ENCODE assay signal across 8 mouse cellular contexts in genomic region chr10:77510225-77510982, GRCm38 (mm10). TPM values are rescaled to one million over a fixed set of nuclear protein-coding genes. Genes with fewer than 3 reads are reported as not detected.
A peak's percentile ranks its signal among the peaks of the same experiment; 100 is the strongest.
DNase-seq lines count a peak whose midpoint lies in the region; ATAC-seq and TF ChIP-seq lines count a peak whose summit lies in the region.

No protein-coding gene starts in this region.

- no peaks in the 10 kb centered on the region for H3K9me3 ChIP-seq in hindbrain, postnatal 0 days (ENCODE audit: low read length)
- no peaks in the 10 kb centered on the region for H3K9me3 ChIP-seq in hindbrain, embryonic 14.5 days (ENCODE audit: control insufficient read depth, low read length)
- H3K9me3 ChIP-seq in neural tube, embryonic 15.5 days (replicated peaks): no peaks in the 10 kb centered on the region

- H3K36me3 ChIP-seq in hindbrain, postnatal 0 days (ENCODE audit: insufficient read depth, low read length): peaks cover 15% of the 10 kb centered on the region; the same call in 1 of the 2 replicates
- peaks cover 40% of the 10 kb centered on the region for H3K36me3 ChIP-seq in hindbrain, embryonic 14.5 days (replicated peaks; ENCODE audit: control insufficient read depth, insufficient read depth)
- peaks cover 51% of the 10 kb centered on the region for H3K36me3 ChIP-seq in neural tube, embryonic 15.5 days

- 0 out of 2 replicates have a peak, but pooled peaks have one; percentile 5 for ATAC-seq in hindbrain, postnatal 0 days
- ATAC-seq in hindbrain, embryonic 14.5 days (ENCODE audit: low FRiP score): no peak
- no peak for ATAC-seq in neural tube, embryonic 15.5 days (ENCODE audit: low FRiP score)

- intact Hi-C loops in gastrocnemius, postnatal 36 days (cut with DNase I): loop anchor here (5.0 kb wide), 1 partner anchor 93 kb away; the partner anchor contains the start of gene Adarb1

- H3K9ac ChIP-seq in hindbrain, postnatal 0 days (replicated peaks; ENCODE audit: low read length): no peak overlapping the region
- no peak overlapping the region for H3K9ac ChIP-seq in hindbrain, embryonic 14.5 days
- no peak overlapping the region for H3K9ac ChIP-seq in neural tube, embryonic 15.5 days (replicated peaks)

- no peak for TF ChIP-seq CTCF in hindbrain, postnatal 0 days (IDR thresholded peaks at IDR 0.05; ENCODE audit: low read depth)

- H3K4me3 ChIP-seq in hindbrain, postnatal 0 days (ENCODE audit: low read length): no peak overlapping the region
- H3K4me3 ChIP-seq in hindbrain, embryonic 14.5 days (replicated peaks; ENCODE audit: low read length): no peak overlapping the region
- no peak overlapping the region for H3K4me3 ChIP-seq in neural tube, embryonic 15.5 days (replicated peaks)

- no peaks in the 10 kb centered on the region for H3K27me3 ChIP-seq in hindbrain, postnatal 0 days (ENCODE audit: insufficient read depth, low read length)
- H3K27me3 ChIP-seq in hindbrain, embryonic 14.5 days (ENCODE audit: control insufficient read depth, insufficient read depth, low read length): no peaks in the 10 kb centered on the region
- H3K27me3 ChIP-seq in neural tube, embryonic 15.5 days (replicated peaks): no peaks in the 10 kb centered on the region

- H3K27ac ChIP-seq in hindbrain, postnatal 0 days: peak overlapping the region; percentile 71
- no peak overlapping the region for H3K27ac ChIP-seq in hindbrain, embryonic 14.5 days
- no peak overlapping the region for H3K27ac ChIP-seq in neural tube, embryonic 15.5 days (replicated peaks)

- no peak overlapping the region for H3K4me2 ChIP-seq in hindbrain, postnatal 0 days (ENCODE audit: low read depth, low read length)
- no peak overlapping the region for H3K4me2 ChIP-seq in hindbrain, embryonic 14.5 days (replicated peaks)
- no peak overlapping the region for H3K4me2 ChIP-seq in neural tube, embryonic 15.5 days

- no peak for DNase-seq in hindbrain, postnatal 0 days (ENCODE audit: low spot score)
- DNase-seq in hindbrain, embryonic 14.5 days (ENCODE audit: low spot score): no peak
- DNase-seq in urinary bladder, postnatal 14 days (ENCODE audit: low spot score): peak; percentile 44
- DNase-seq in urinary bladder, adult 2 months (ENCODE audit: low spot score): no peak
- peak; percentile 38 to 77 for DNase-seq in kidney, postnatal 25 days
- DNase-seq in gastrocnemius, postnatal 36 days: no peak
- DNase-seq in urinary bladder, postnatal 10 days (ENCODE audit: low spot score): no peak

- peaks cover 9% of the 10 kb centered on the region; the same call in 1 of the 2 replicates for H3K4me1 ChIP-seq in hindbrain, postnatal 0 days (ENCODE audit: insufficient read depth, low read length)
- peaks cover 9% of the 10 kb centered on the region; the same call in 1 of the 2 replicates for H3K4me1 ChIP-seq in hindbrain, embryonic 14.5 days (replicated peaks; ENCODE audit: control insufficient read depth, insufficient read depth, low read length)
- peaks cover 26% of the 10 kb centered on the region for H3K4me1 ChIP-seq in neural tube, embryonic 15.5 days

- 71% methylated on average over 15 of the region's 15 CpGs for WGBS in hindbrain, postnatal 0 days
- 82% methylated on average over 15 of the region's 15 CpGs for WGBS in hindbrain, embryonic 14.5 days
- 83% methylated on average over 15 of the region's 15 CpGs for WGBS in neural tube, embryonic 15.5 days

RNA-seq across cellular contexts. Expression of gene Fam207a, which starts 5.2 kb away (rescaled TPM):
- 43.5 and 56.2 TPM in 2 replicates for total RNA-seq in hindbrain, postnatal 0 days (2014; rRNA removed)
- 31.8 and 35.9 TPM in 2 replicates for polyA plus RNA-seq in hindbrain, postnatal 0 days (2015; fragmentation: Nextera tagmentation; extraction: Ambion mirVana)
- polyA plus RNA-seq in hindbrain, embryonic 14.5 days (2014; fragmentation: Nextera tagmentation; extraction: Ambion mirVana): 37.7 and 41.0 TPM in 2 replicates
- polyA plus RNA-seq in urinary bladder, adult 2 months (2012; rRNA removed): 55.5 and 59.5 TPM in 2 replicates
- polyA plus RNA-seq in neural tube, embryonic 15.5 days (2015; fragmentation: Nextera tagmentation; extraction: Ambion mirVana): 42.4 and 42.6 TPM in 2 replicates
- total RNA-seq in gastrocnemius, postnatal 36 days (2021): 1 to 10 TPM; 4.7 to 5.4 TPM

RNA-seq across cellular contexts. Expression of gene Itgb2, which starts 19.6 kb away (rescaled TPM):
- total RNA-seq in hindbrain, postnatal 0 days (2014; rRNA removed): 0.68 and 1.9 TPM in 2 replicates
- polyA plus RNA-seq in hindbrain, postnatal 0 days (2015; fragmentation: Nextera tagmentation; extraction: Ambion mirVana): 0.87 and 1.0 TPM in 2 replicates
- 0.99 and 1.1 TPM in 2 replicates for polyA plus RNA-seq in hindbrain, embryonic 14.5 days (2014; fragmentation: Nextera tagmentation; extraction: Ambion mirVana)
- polyA plus RNA-seq in urinary bladder, adult 2 months (2012; rRNA removed): 16.7 and 19.2 TPM in 2 replicates
- polyA plus RNA-seq in neural tube, embryonic 15.5 days (2015; fragmentation: Nextera tagmentation; extraction: Ambion mirVana): 1.0 and 4.8 TPM in 2 replicates
- total RNA-seq in gastrocnemius, postnatal 36 days (2021): 1 to 10 TPM; 1.5 to 1.8 TPM

Comparison
In these comparisons a context has a peak if more than half of its experiments do, and no peak if none do; other contexts are left out.
1. DNase-seq: peak in urinary bladder, postnatal 14 days (single experiment) and kidney, postnatal 25 days (2 of 2); none in hindbrain, postnatal 0 days (single experiment), hindbrain, embryonic 14.5 days (single experiment), urinary bladder, adult 2 months (single experiment), gastrocnemius, postnatal 36 days (0 of 2) and urinary bladder, postnatal 10 days (single experiment).